Mouse (Mus musculus) E14TG2a.4 (cell line): Measurements from ENCODE around the gene Sp6.

Source experiments
- CTCF ChIP-seq: conservative IDR thresholded peaks from 2 replicates; pipeline ENCODE4 v1.5.1; 2014; ENCODE audit warnings: low read length
- NANOG ChIP-seq: IDR thresholded peaks from 2 replicates; pipeline ENCODE4 v1.6.1; 2014; ENCODE audit warnings: borderline replicate concordance, low read length, mixed read lengths

GRCm38 (mm10) chr11:96995836-96996772 is 17.1 kb upstream of the Sp6 start:
- TF ChIP-seq CTCF (no peak), NANOG (no peak)
